Mouse (Mus musculus): ENCODE measurements around the gene Itga2b. TPM values are rescaled to one million over a fixed set of nuclear protein-coding genes. Genes with fewer than 3 reads are reported as not detected.
A peak's percentile ranks its signal among the peaks of the same experiment; 100 is the strongest.

Gene Itga2b
- polyA plus RNA-seq, 1 experiment, result 7.0 TPM

DNA sequence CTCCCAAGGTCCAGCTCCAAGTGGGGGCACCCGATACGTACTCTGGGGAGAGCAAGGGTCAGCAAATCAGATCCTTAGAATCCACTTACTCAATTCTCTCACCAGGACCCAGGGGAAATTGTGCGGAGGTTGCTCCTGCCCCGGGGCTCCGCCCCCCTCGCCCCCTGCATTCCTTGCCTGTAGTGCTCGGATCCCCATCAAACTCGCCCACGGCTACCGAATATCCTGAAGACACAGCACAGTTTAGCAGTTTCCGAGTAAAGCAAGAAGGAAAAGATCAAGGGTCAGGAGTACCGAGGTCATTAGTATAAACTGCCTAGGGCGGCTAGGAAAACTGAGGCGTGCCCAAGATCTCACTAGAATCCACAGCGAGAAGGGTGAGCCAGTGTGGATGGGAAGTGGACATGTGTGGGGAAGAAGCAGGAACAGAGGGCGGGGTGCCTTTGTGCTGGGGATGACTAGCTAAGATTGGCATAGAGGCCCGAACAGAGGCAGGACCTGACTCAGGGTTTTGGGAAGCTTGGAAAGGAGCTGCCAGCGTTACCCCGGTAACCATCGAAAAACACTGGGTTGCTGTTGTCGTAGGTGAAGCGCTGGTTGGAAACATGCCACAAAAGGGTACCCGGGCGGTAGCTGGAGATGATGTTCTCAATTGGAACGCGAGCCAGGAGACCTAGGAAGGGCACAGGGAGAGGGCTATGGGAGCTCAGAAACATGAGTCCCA is 4.0 kb downstream of the Itga2b start:
- Histone ChIP-seq H3K4me1 (ENCODE audit: control insufficient read depth, insufficient read depth, low read length) (no peaks in the 10 kb centered on the region), H3K9ac (ENCODE audit: low read depth, poor library complexity, severe bottlenecking) (no peak overlapping the region), H3K27me3 (ENCODE audit: control insufficient read depth, insufficient read depth, low read length, poor library complexity, severe bottlenecking) (no peaks in the 10 kb centered on the region), H3K9me3 (replicated peaks; ENCODE audit: control insufficient read depth, insufficient read depth, low read length, poor library complexity, severe bottlenecking) (no peaks in the 10 kb centered on the region), H3K4me3 (ENCODE audit: low read depth, low read length) (no peak overlapping the region), H3K27ac (ENCODE audit: insufficient read depth, low read length) (no peak overlapping the region), H3K36me3 (ENCODE audit: control insufficient read depth, insufficient read depth, low read length, poor library complexity, severe bottlenecking) (no peaks in the 10 kb centered on the region)
- TF ChIP-seq EP300 (IDR thresholded peaks at IDR 0.05; ENCODE audit: insufficient read depth, low read depth, low read length), result no peak
- TF ChIP-seq POLR2A (IDR thresholded peaks at IDR 0.05; ENCODE audit: insufficient read depth, low read length), result no peak
- TF ChIP-seq CTCF (IDR thresholded peaks at IDR 0.05; ENCODE audit: low read depth, low read length), result no peak

DNA sequence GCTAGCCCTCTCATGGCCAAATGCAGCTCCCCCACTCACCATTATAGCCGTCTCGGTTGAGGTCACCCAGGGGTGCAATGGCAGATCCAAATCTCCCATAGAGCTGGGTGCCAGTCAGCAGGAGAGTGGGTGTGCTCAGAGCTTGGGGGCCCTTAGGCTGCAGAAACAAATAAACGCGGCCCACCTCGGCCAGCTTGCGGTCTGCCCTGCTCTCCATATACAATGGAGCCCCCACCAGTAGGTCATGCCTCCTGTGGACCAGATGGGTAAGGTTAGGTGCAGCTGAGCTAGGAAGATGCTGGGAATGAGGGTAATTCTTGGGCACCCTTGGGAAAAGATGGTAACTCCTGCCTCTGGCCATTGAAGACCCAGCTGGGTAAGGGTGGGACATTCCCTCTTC is 5.0 kb downstream of the Itga2b start:
- no peaks in the 10 kb centered on the region for H3K9me3 ChIP-seq (replicated peaks; ENCODE audit: control insufficient read depth, insufficient read depth, low read length, poor library complexity, severe bottlenecking)
- H3K27ac ChIP-seq (ENCODE audit: insufficient read depth, low read length), result no peak overlapping the region
- no peaks in the 10 kb centered on the region for H3K27me3 ChIP-seq (ENCODE audit: control insufficient read depth, insufficient read depth, low read length, poor library complexity, severe bottlenecking)
- no peak for TF ChIP-seq CTCF (IDR thresholded peaks at IDR 0.05; ENCODE audit: low read depth, low read length)
- TF ChIP-seq EP300 (IDR thresholded peaks at IDR 0.05; ENCODE audit: insufficient read depth, low read depth, low read length), result no peak
- TF ChIP-seq POLR2A (IDR thresholded peaks at IDR 0.05; ENCODE audit: insufficient read depth, low read length), result no peak
- H3K9ac ChIP-seq (ENCODE audit: low read depth, poor library complexity, severe bottlenecking), result no peak overlapping the region
- H3K4me3 ChIP-seq (ENCODE audit: low read depth, low read length), result no peak overlapping the region
- no peaks in the 10 kb centered on the region for H3K4me1 ChIP-seq (ENCODE audit: control insufficient read depth, insufficient read depth, low read length)
- H3K36me3 ChIP-seq (ENCODE audit: control insufficient read depth, insufficient read depth, low read length, poor library complexity, severe bottlenecking), result no peaks in the 10 kb centered on the region

DNA sequence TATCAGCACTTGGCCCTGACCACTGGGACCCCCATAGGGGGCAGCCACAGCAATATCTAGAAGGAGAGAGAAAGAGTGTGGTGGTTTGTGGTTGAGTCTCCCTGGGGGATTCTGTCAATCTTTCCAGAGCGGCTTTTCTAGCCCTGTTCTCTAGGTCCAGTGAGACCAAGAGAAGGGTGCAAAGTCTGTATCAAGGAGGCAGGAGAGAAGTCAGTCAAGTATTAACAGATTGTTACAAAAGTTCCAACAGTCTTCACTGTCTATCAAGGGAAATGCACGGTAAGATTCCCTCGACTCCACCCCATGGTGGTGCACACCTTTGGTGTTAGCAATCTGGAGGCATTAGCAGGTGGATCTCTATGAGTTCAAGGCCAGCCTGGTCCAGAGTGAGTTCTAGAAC is 8.2 kb downstream of the Itga2b start:
- TF ChIP-seq EP300 (IDR thresholded peaks at IDR 0.05; ENCODE audit: insufficient read depth, low read depth, low read length) (no peak), CTCF (IDR thresholded peaks at IDR 0.05; ENCODE audit: low read depth, low read length) (no peak), POLR2A (IDR thresholded peaks at IDR 0.05; ENCODE audit: insufficient read depth, low read length) (no peak)
- Histone ChIP-seq H3K4me3 (ENCODE audit: low read depth, low read length) (no peak overlapping the region), H3K4me1 (ENCODE audit: control insufficient read depth, insufficient read depth, low read length) (no peaks in the 10 kb centered on the region), H3K27ac (ENCODE audit: insufficient read depth, low read length) (no peak overlapping the region), H3K27me3 (ENCODE audit: control insufficient read depth, insufficient read depth, low read length, poor library complexity, severe bottlenecking) (no peaks in the 10 kb centered on the region), H3K36me3 (ENCODE audit: control insufficient read depth, insufficient read depth, low read length, poor library complexity, severe bottlenecking) (no peaks in the 10 kb centered on the region), H3K9me3 (replicated peaks; ENCODE audit: control insufficient read depth, insufficient read depth, low read length, poor library complexity, severe bottlenecking) (no peaks in the 10 kb centered on the region), H3K9ac (ENCODE audit: low read depth, poor library complexity, severe bottlenecking) (no peak overlapping the region)

DNA sequence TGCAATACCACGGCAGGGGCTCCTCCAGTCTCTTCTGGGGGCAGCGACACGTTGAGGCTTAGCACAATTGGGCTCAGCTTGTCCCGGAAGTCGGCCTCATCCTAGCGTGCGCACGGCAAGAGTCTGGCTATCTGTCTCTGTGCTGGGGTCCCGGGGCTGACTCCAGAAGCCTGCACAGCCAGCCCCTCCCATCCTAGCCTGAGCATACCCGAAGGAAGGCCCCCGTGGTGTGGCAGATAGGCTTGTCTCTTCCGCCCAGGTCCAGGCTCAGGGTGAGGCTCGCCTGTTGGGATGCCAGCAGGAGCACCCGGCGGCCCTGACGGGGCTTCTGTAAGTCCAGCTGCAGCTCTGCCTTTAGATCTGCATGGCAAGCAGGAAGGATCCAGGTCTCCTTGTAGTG is 9.4 kb downstream of the Itga2b start:
- Histone ChIP-seq H3K27me3 (ENCODE audit: control insufficient read depth, insufficient read depth, low read length, poor library complexity, severe bottlenecking) (no peaks in the 10 kb centered on the region), H3K9ac (ENCODE audit: low read depth, poor library complexity, severe bottlenecking) (no peak overlapping the region), H3K36me3 (ENCODE audit: control insufficient read depth, insufficient read depth, low read length, poor library complexity, severe bottlenecking) (no peaks in the 10 kb centered on the region), H3K4me1 (ENCODE audit: control insufficient read depth, insufficient read depth, low read length) (no peaks in the 10 kb centered on the region), H3K4me3 (ENCODE audit: low read depth, low read length) (no peak overlapping the region), H3K9me3 (replicated peaks; ENCODE audit: control insufficient read depth, insufficient read depth, low read length, poor library complexity, severe bottlenecking) (no peaks in the 10 kb centered on the region), H3K27ac (ENCODE audit: insufficient read depth, low read length) (no peak overlapping the region)
- TF ChIP-seq EP300 (IDR thresholded peaks at IDR 0.05; ENCODE audit: insufficient read depth, low read depth, low read length) (no peak), CTCF (IDR thresholded peaks at IDR 0.05; ENCODE audit: low read depth, low read length) (no peak), POLR2A (IDR thresholded peaks at IDR 0.05; ENCODE audit: insufficient read depth, low read length) (no peak)

DNA sequence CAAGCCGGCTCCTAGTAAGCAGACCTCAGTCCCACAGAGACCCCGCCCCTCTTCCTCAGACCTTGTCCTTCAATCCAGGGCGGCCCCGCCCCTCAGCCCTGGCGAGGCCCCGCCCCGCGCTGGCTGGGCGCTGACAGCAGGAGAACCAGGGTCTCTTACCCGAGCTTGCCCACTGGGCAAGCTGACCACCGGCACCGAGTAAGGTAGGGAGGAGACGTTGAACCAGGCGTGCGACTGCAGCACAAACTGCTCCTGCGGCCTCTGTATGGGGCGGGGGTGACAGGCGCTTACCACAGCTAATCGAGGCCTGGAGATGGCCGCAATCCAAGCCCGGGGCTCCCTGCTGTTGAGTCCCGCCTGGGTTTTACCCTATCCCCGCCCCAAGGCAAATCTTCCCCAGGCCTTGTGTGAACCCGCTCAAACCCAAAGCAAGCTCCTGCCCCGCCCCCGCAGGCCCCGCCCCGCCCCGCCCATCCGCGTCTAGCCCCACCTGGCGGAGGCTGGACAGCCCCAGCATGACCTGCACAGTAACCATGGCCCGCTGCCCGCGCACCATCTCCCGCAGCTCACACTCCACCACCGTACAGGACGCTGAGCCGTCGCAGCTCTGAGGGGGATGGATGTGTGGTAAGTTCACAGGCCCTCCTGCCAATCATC is 14.1 kb downstream of the Itga2b start:
- H3K9me3 ChIP-seq (replicated peaks; ENCODE audit: control insufficient read depth, insufficient read depth, low read length, poor library complexity, severe bottlenecking), result no peaks in the 10 kb centered on the region
- no peaks in the 10 kb centered on the region for H3K27me3 ChIP-seq (ENCODE audit: control insufficient read depth, insufficient read depth, low read length, poor library complexity, severe bottlenecking)
- peaks cover 2% of the 10 kb centered on the region for H3K4me1 ChIP-seq (ENCODE audit: control insufficient read depth, insufficient read depth, low read length)
- H3K9ac ChIP-seq (ENCODE audit: low read depth, poor library complexity, severe bottlenecking), result no peak overlapping the region
- peak overlapping the region; percentile 70 for H3K4me3 ChIP-seq (ENCODE audit: low read depth, low read length)
- no peaks in the 10 kb centered on the region for H3K36me3 ChIP-seq (ENCODE audit: control insufficient read depth, insufficient read depth, low read length, poor library complexity, severe bottlenecking)
- TF ChIP-seq CTCF (IDR thresholded peaks at IDR 0.05; ENCODE audit: low read depth, low read length) (peak; percentile 13), POLR2A (IDR thresholded peaks at IDR 0.05; ENCODE audit: insufficient read depth, low read length) (no peak), EP300 (IDR thresholded peaks at IDR 0.05; ENCODE audit: insufficient read depth, low read depth, low read length) (no peak)
- H3K27ac ChIP-seq (ENCODE audit: insufficient read depth, low read length), result no peak overlapping the region

DNA sequence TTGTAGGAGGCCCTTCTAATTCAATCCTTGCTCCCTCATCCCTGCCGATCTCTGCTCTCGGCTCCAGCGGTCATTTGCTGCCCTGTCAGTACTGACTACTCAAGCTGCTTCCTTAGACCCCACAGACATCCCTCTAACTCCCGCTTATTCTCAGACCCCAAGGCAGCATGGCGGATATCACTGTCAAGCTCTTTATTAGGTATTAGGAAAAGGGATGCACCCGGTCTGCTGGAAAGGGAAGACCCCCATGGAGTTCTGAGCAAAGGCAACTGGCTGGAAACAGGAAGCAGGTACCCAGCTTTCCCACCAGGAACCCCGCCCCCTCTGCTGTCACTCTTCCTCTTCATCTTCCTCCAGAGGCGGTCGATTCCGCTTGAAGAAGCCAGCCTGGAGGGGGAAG is 16.8 kb downstream of the Itga2b start:
- no peaks in the 10 kb centered on the region for H3K36me3 ChIP-seq (ENCODE audit: control insufficient read depth, insufficient read depth, low read length, poor library complexity, severe bottlenecking)
- TF ChIP-seq EP300 (IDR thresholded peaks at IDR 0.05; ENCODE audit: insufficient read depth, low read depth, low read length) (no peak), CTCF (IDR thresholded peaks at IDR 0.05; ENCODE audit: low read depth, low read length) (no peak), POLR2A (IDR thresholded peaks at IDR 0.05; ENCODE audit: insufficient read depth, low read length) (no peak)
- H3K27me3 ChIP-seq (ENCODE audit: control insufficient read depth, insufficient read depth, low read length, poor library complexity, severe bottlenecking), result no peaks in the 10 kb centered on the region
- H3K9ac ChIP-seq (ENCODE audit: low read depth, poor library complexity, severe bottlenecking), result no peak overlapping the region
- H3K9me3 ChIP-seq (replicated peaks; ENCODE audit: control insufficient read depth, insufficient read depth, low read length, poor library complexity, severe bottlenecking), result no peaks in the 10 kb centered on the region
- no peak overlapping the region for H3K27ac ChIP-seq (ENCODE audit: insufficient read depth, low read length)
- H3K4me3 ChIP-seq (ENCODE audit: low read depth, low read length), result no peak overlapping the region
- peaks cover 4% of the 10 kb centered on the region for H3K4me1 ChIP-seq (ENCODE audit: control insufficient read depth, insufficient read depth, low read length)
